Mouse (Mus musculus): Measurements from ENCODE around the gene Arpp19.

The Arpp19 gene

GRCm38 (mm10) chr9:75037451-75038356 lies at the start of gene Arpp19:
Arpp19 (plus strand) TSS chr9:75037614.
- ATAC-seq (ENCODE audit: low TSS enrichment) = peak; percentile 98

GRCm38 (mm10) chr9:74988893-74989460 lies 48.4 kb upstream of the Arpp19 start:
- no peak for ATAC-seq (ENCODE audit: low TSS enrichment)

- ATAC-seq (ENCODE audit: low TSS enrichment) = 0 out of 2 replicates have a peak, but pooled peaks have one; percentile 25
Observed at GRCm38 (mm10) chr9:74989990-74990389, 47.4 kb upstream of the Arpp19 start.

- peak; percentile 29; the same call in 1 of the 2 replicates for ATAC-seq (ENCODE audit: low TSS enrichment)
Observed at GRCm38 (mm10) chr9:74994611-74995257, 42.7 kb upstream of the Arpp19 start.

- ATAC-seq (ENCODE audit: low TSS enrichment) = no peak
Observed at GRCm38 (mm10) chr9:74996349-74996748, 41.1 kb upstream of the Arpp19 start.

GRCm38 (mm10) chr9:74997976-74998375 lies 39.4 kb upstream of the Arpp19 start:
- no peak for ATAC-seq (ENCODE audit: low TSS enrichment)

- ATAC-seq (ENCODE audit: low TSS enrichment) = 0 out of 2 replicates have a peak, but pooled peaks have one; percentile 15
Observed at GRCm38 (mm10) chr9:75001006-75001405, 36.4 kb upstream of the Arpp19 start.

GRCm38 (mm10) chr9:75001611-75002204 lies 35.7 kb upstream of the Arpp19 start:
- ATAC-seq (ENCODE audit: low TSS enrichment) = peak; percentile 53

GRCm38 (mm10) chr9:75002262-75002661 lies 35.2 kb upstream of the Arpp19 start:
- peak; percentile 80 for ATAC-seq (ENCODE audit: low TSS enrichment)

- no peak for ATAC-seq (ENCODE audit: low TSS enrichment)
Observed at GRCm38 (mm10) chr9:75004203-75004602, 33.2 kb upstream of the Arpp19 start.

- ATAC-seq (ENCODE audit: low TSS enrichment) = no peak
Observed at GRCm38 (mm10) chr9:75016591-75016990, 20.8 kb upstream of the Arpp19 start.

GRCm38 (mm10) chr9:75019181-75019580 lies 18.2 kb upstream of the Arpp19 start:
- no peak for ATAC-seq (ENCODE audit: low TSS enrichment)

- ATAC-seq (ENCODE audit: low TSS enrichment) = no peak
Observed at GRCm38 (mm10) chr9:75019592-75019991, 17.8 kb upstream of the Arpp19 start.

- no peak for ATAC-seq (ENCODE audit: low TSS enrichment)
Observed at GRCm38 (mm10) chr9:75020561-75020960, 16.9 kb upstream of the Arpp19 start.

- no peak for ATAC-seq (ENCODE audit: low TSS enrichment)
Observed at GRCm38 (mm10) chr9:75022546-75022945, 14.9 kb upstream of the Arpp19 start.

- ATAC-seq (ENCODE audit: low TSS enrichment) = no peak
Observed at GRCm38 (mm10) chr9:75023150-75023894, 14.1 kb upstream of the Arpp19 start.

- ATAC-seq (ENCODE audit: low TSS enrichment) = no peak
Observed at GRCm38 (mm10) chr9:75024089-75024488, 13.3 kb upstream of the Arpp19 start.

- ATAC-seq (ENCODE audit: low TSS enrichment) = peak; percentile 65; the same call in 1 of the 2 replicates
Observed at GRCm38 (mm10) chr9:75025689-75026088, 11.7 kb upstream of the Arpp19 start.

- no peak for ATAC-seq (ENCODE audit: low TSS enrichment)
Observed at GRCm38 (mm10) chr9:75032408-75032807, 5.0 kb upstream of the Arpp19 start.

GRCm38 (mm10) chr9:75033141-75033540 lies 4.3 kb upstream of the Arpp19 start:
- no peak; the same call in 1 of the 2 replicates for ATAC-seq (ENCODE audit: low TSS enrichment)

- ATAC-seq (ENCODE audit: low TSS enrichment) = no peak
Observed at GRCm38 (mm10) chr9:75034691-75035090, 2.7 kb upstream of the Arpp19 start.
